Mouse (Mus musculus): ENCODE data around the gene 1700014D04Rik. TPM values are rescaled to one million over a fixed set of nuclear protein-coding genes. Genes with fewer than 3 reads are reported as not detected.
"Not testable (repeated sequence)": the region's sequence is repeated elsewhere in the genome, so short reads cannot be mapped to it uniquely, and the experiment has no call there.

1700014D04Rik gene
- polyA plus RNA-seq, 1 experiment from 2014 or later = 0.14 TPM

DNA sequence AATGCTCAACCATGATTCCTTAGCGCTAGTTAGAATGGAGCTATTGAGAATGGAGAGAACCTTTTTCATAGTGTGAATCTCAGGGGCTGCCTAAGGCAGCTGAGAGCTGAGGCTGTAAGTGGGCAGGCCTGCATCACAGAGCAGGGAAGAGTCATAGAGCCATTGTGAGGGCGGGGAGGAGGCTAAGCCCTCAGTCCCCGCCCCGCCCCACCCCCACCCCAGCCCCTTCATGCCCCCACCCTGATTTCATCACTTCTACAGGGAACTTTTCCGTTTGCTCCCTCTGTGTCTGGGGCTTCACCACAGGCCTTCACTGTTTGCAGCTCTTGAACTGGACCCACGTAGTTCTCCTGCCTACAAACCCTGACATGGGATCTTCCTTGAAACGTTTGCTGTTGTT is 14.9 kb downstream of the 1700014D04Rik start, which contains the start of gene Spata31d1d:
Gene Spata31d1d (minus strand): TSS at position 101 of the 400 bp plus-strand sequence.
- Histone ChIP-seq H3K36me3 (replicated peaks) (no peaks in the 10 kb centered on the region), H3K4me2 (no peak within 1 kb of the TSS), H3K27ac (no peak within 1 kb of the TSS), H3K4me1 (no peaks in the 10 kb centered on the region), H3K9ac (no peak within 1 kb of the TSS), H3K9me3 (no peaks in the 10 kb centered on the region), H3K4me3 (no peak within 1 kb of the TSS), H3K27me3 (replicated peaks) (no peaks in the 10 kb centered on the region)
- 56% methylated on average over 7 of the region's 7 CpGs for WGBS
- ATAC-seq (replicated peaks) = no peak

DNA sequence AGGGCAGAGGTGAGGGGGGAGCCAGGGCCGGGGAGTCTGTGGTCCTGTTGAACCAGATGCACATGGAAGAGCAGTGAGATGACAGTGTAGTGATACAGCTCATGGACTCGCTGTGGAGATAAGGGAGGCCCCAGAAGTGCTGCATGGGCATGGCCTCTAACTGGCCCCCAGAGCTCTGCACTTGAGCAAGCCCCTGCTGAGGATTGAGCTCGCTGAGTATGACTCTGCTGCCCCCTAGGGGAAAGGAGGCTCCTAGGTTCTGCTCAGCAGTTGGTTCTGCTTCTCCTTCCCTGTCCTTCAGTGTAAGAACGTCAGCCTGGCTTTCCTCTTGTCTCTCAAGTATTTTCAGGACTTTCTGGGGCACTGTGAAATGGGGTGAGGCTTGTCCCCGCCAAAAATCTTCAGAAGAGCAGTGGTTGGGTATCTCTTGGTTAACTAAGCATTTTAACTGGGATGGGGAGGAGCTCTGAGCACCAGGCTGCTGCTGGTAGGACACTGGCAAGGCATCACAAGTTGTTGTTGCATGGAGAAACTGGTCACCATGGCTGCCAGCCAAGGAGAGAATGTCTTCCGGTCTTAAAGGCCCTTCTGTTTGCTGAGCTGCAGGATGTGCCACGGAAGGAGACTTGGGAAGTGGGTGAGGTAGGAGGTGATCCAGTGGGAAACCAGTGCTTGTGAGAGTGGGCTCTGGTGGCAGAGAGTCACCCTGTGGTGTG is 18.0 kb downstream of the 1700014D04Rik start:
- no peaks in the 10 kb centered on the region for H3K9me3 ChIP-seq
- ATAC-seq (replicated peaks) = peak; percentile 84
- H3K27me3 ChIP-seq (replicated peaks) = no peaks in the 10 kb centered on the region
- H3K27ac ChIP-seq = no peak overlapping the region
- 0 out of 2 replicates have a peak, but pooled peaks cover 4% of the 10 kb centered on the region for H3K4me1 ChIP-seq
- H3K4me2 ChIP-seq = no peak overlapping the region
- H3K4me3 ChIP-seq = no peak overlapping the region
- 34% methylated on average over 7 of the region's 7 CpGs for WGBS
- no peak overlapping the region for H3K9ac ChIP-seq
- no peaks in the 10 kb centered on the region for H3K36me3 ChIP-seq (replicated peaks)

DNA sequence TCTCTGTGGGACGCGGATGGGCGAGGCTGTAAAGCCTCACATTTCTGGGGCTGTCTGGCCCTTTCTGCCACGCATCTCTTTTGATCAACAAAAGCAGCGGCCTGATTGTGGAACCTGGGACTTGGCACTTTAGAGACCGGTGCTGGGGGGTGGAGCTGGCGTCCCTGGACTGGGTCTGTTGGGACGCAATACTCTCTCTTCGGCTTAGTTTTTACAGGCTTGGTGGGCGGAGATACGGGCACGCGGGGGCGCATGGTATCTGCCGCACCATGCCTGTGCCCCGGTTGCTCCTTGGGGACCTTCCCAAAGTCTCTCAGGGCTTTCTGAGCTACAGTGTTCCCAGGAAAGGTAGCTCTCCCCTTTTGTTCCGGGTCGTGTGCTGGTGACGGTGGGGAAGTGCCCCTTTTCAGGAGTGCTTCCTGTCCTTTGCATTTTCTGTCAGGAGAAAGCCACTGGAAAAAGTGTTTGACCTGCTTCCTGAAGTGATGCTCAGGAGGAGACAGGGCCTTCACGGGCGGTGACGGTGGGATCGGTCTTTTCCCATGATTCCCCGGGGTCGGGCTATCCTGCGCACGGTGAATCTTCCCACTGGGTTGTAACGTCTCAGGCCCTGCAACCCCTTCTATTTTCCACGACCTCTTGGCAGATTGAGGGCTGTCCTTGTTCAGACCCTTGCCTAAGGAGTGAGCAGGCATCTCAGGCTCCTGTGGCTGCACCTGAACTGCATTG is 20.2 kb downstream of the 1700014D04Rik start:
- Histone ChIP-seq H3K9ac (no peak overlapping the region), H3K9me3 (no peaks in the 10 kb centered on the region), H3K4me2 (peak overlapping the region; percentile 39), H3K4me3 (peak overlapping the region; percentile 19; the same call in 1 of the 2 replicates), H3K27me3 (replicated peaks) (no peaks in the 10 kb centered on the region), H3K36me3 (replicated peaks) (no peaks in the 10 kb centered on the region), H3K4me1 (0 out of 2 replicates have a peak, but pooled peaks cover 4% of the 10 kb centered on the region), H3K27ac (no peak overlapping the region)
- no peak for ATAC-seq (replicated peaks)
- 37% methylated on average over 29 of the region's 29 CpGs for WGBS

DNA sequence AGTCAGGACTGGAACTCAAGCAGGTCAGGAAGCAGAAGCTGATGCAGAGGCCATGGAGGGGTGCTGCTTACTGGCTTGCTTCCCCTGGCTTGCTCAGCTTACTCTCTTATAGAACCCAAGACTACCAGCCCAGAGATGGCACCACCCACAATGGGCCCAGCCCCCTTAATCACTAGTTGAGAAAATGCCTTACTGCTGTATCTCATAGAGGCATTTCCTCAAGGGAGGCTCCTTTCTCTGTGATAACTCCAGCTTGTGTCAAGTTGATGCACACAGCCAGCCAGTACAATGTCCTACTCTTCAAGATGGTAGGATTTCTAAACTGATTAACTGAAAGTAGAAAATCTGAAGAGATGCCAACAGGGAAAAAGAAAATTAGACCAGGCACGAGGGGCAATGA is 24.5 kb downstream of the 1700014D04Rik start:
- not testable (repeated sequence) for H3K4me1 ChIP-seq; ATAC-seq (replicated peaks); H3K27ac ChIP-seq; H3K27me3 ChIP-seq (replicated peaks); H3K4me2 ChIP-seq; H3K4me3 ChIP-seq; H3K9ac ChIP-seq; H3K36me3 ChIP-seq (replicated peaks); H3K9me3 ChIP-seq
- WGBS = 78% methylated on average over 1 of the region's 1 CpGs

DNA sequence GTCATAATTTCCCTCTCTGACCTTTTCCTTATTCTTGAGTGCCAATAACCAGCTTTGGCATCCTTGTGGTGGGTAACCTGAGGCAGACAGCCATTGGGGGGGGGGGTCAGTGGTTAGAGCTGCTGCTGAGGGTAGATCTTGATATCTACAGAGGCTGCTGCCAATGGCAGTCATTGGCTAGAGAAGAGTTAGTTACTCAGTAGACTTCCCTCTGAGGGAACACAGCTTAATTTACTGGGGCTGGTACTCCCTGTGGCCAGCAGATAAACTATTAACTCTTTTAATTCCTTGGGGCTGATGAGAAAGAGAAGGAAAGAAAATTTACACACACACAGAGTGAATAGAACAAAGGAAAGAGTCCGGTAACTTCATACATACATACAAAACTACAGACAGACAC is 27.1 kb downstream of the 1700014D04Rik start:
- Histone ChIP-seq H3K36me3 (replicated peaks) (no peaks in the 10 kb centered on the region), H3K4me2 (no peak overlapping the region), H3K9ac (no peak overlapping the region), H3K27me3 (replicated peaks) (no peaks in the 10 kb centered on the region), H3K4me3 (no peak overlapping the region), H3K27ac (no peak overlapping the region), H3K4me1 (no peaks in the 10 kb centered on the region), H3K9me3 (no peaks in the 10 kb centered on the region)
- no peak for ATAC-seq (replicated peaks)
- WGBS = 82% methylated on average over 1 of the region's 1 CpGs

DNA sequence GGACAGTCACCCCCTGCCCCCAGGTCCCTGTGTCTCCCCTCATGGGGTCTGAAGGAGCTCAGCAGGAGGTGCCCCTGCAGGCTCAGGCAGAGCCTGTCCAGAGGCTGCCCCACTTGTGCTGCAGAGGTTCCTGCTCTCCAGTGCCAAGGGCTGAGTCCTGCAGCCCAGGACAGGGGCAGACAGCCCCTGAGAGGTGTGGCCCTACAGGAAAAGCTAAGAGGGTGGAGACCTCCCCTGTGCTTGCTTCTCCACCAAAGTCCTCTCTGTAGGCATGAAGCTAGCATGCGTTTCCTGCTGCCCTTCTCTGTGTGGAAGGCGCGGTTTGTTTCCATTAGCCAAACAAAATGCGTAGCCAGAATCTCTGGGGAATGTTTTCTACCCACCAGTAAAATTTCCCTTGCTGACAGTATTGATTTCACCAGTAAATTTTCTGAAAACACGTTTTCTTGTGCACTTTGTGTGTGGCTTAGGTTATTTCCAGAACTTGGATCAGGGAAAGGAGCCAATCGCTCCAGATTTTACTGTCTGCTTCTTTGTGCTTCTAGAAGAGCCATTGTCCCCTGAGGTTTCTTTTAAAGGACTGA is 27.6 kb downstream of the 1700014D04Rik start:
- not testable (repeated sequence) for H3K27me3 ChIP-seq (replicated peaks); H3K4me2 ChIP-seq; H3K9ac ChIP-seq; H3K9me3 ChIP-seq; H3K36me3 ChIP-seq (replicated peaks); ATAC-seq (replicated peaks); H3K27ac ChIP-seq; H3K4me3 ChIP-seq; H3K4me1 ChIP-seq
- WGBS = 47% methylated on average over 6 of the region's 6 CpGs

DNA sequence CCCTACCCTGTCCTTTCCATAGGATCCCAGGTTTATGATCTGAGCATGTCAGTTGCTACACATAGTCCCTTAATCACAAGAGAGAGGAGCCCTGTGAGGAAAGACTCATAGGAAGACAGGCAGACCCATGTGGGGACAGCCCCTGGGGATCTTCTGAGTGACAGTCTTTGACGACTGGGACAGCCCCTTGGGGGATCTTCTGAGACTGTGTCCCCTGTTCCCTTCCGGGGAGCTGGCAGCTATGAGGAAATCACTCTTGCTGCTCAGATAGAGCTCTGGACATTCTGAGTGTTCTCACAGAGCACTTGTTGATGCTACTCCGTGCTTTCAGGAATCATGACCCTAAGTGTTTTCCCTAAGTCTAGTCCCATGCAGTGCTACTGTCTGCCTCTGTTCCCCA is 32.8 kb downstream of the 1700014D04Rik start:
- no peak overlapping the region for H3K4me2 ChIP-seq
- WGBS = 49% methylated on average over 3 of the region's 3 CpGs
- ATAC-seq (replicated peaks) = no peak

DNA sequence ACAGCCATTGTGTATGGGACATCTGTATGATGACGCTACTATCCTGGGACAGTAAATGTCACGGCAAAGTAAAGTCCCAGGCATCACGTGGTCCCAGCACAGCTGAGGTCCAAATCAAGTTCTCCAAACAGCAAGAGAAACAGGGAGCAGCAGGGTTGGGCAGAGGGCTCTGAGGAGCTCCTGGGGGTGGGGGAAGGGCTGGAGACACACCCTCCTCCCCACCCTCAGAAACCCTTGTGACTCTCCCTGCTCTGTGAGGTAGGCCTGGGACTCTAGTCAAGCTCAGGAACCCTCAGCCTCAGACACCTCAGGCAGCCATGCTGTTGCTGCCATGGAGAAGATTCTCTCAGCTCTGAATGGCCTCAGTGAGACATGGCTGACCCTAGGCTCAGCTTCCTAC is 34.6 kb downstream of the 1700014D04Rik start, which contains the start of gene Spata31d1b:
Gene Spata31d1b (plus strand): TSS at position 301 of the 400 bp plus-strand sequence.
- not testable (repeated sequence) for ATAC-seq (replicated peaks); H3K4me1 ChIP-seq; H3K36me3 ChIP-seq (replicated peaks); H3K4me3 ChIP-seq; H3K9ac ChIP-seq; H3K9me3 ChIP-seq; H3K27me3 ChIP-seq (replicated peaks); H3K4me2 ChIP-seq; H3K27ac ChIP-seq
- 77% methylated on average over 3 of the region's 3 CpGs for WGBS

More for the DNA sequence above, 32.8 kb downstream of the 1700014D04Rik start:
- Histone ChIP-seq H3K36me3 (replicated peaks) (no peaks in the 10 kb centered on the region), H3K27me3 (replicated peaks) (no peaks in the 10 kb centered on the region), H3K9ac (no peak overlapping the region), H3K4me1 (no peaks in the 10 kb centered on the region), H3K4me3 (no peak overlapping the region), H3K27ac (no peak overlapping the region), H3K9me3 (no peaks in the 10 kb centered on the region)

DNA sequence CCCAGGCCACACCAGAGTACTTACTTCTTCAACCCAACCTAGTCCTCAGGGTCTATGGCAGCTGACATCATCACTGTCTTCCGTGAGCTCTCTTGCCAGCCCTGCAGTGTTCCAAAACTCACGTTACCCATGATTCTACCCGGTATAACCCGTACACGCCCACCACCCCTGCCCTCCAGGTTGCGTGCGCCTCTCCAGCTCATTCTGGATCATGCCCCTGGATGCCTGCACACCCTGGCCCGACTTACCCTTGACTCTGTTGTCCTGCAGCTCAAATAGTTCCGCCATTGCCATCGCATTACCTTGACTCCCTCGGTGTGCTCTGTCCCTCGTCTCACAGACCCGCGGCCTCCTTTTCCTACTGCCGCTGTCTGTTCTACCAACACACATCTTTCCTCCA is 36.3 kb downstream of the 1700014D04Rik start, which contains the start of gene Spata31d1a:
Gene Spata31d1a (minus strand): TSS at position 101 of the 400 bp plus-strand sequence.
- H3K9me3 ChIP-seq = no peaks in the 10 kb centered on the region
- WGBS = 90% methylated on average over 15 of the region's 15 CpGs
- no peaks in the 10 kb centered on the region for H3K4me1 ChIP-seq
- no peaks in the 10 kb centered on the region for H3K36me3 ChIP-seq (replicated peaks)
- no peak within 1 kb of the TSS for H3K9ac ChIP-seq
- no peaks in the 10 kb centered on the region for H3K27me3 ChIP-seq (replicated peaks)
- no peak within 1 kb of the TSS for H3K27ac ChIP-seq
- no peak within 1 kb of the TSS for H3K4me3 ChIP-seq
- ATAC-seq (replicated peaks) = no peak
- no peak within 1 kb of the TSS for H3K4me2 ChIP-seq

DNA sequence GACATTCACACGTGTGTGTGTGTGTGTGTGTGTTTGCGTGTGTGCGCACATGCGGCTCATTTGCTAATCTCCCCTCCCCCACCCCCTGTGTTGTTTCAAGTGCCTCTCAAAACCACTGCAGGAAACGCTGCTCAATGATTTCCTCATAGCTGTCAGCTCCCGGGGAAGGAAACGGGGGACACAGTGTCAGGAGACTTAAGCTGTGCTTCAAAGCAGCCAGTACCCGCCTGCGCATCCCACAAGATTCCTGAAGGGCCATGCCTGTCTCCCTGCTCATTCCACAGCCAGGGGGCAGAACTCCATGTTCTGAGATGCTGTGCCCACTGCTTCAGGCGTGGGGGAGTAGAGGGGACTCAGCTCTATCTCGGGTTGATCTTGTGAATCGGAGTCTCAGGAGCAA is 42.0 kb downstream of the 1700014D04Rik start:
- Histone ChIP-seq H3K9me3 (no peaks in the 10 kb centered on the region), H3K4me1 (peaks cover 4% of the 10 kb centered on the region; the same call in 1 of the 2 replicates), H3K27ac (no peak overlapping the region), H3K4me2 (no peak overlapping the region), H3K9ac (no peak overlapping the region), H3K36me3 (replicated peaks) (no peaks in the 10 kb centered on the region), H3K27me3 (replicated peaks) (no peaks in the 10 kb centered on the region), H3K4me3 (no peak overlapping the region)
- WGBS = 43% methylated on average over 12 of the region's 12 CpGs
- no peak; the same call in 1 of the 2 replicates for ATAC-seq (replicated peaks)

DNA sequence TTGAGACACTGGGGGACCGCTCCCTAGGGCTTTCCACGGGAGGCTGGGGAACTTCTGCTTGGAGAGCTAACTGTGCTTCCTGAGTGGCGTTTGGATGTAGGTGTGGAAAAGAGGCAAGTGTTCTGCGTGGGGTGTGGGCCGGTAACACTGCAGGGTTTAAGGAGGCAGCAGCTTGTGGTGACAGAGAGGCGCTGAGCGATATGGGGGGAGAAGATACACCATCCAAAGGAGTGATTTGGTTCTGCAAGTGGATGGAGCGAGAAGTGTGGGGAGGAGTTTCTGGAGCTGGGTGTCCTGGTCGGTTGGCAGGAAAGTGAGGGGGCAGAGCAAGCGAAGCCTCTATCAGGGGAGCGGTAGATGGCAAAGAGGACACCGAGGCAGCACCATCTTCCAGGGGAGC is 43.0 kb downstream of the 1700014D04Rik start:
- 89% methylated on average over 12 of the region's 12 CpGs for WGBS
- no peak overlapping the region for H3K4me3 ChIP-seq
- no peaks in the 10 kb centered on the region for H3K9me3 ChIP-seq
- H3K36me3 ChIP-seq (replicated peaks) = no peaks in the 10 kb centered on the region
- no peaks in the 10 kb centered on the region for H3K27me3 ChIP-seq (replicated peaks)
- no peak for ATAC-seq (replicated peaks)
- no peak overlapping the region for H3K4me2 ChIP-seq
- H3K27ac ChIP-seq = no peak overlapping the region
- no peak overlapping the region for H3K9ac ChIP-seq
- H3K4me1 ChIP-seq = peaks cover 4% of the 10 kb centered on the region; the same call in 1 of the 2 replicates

DNA sequence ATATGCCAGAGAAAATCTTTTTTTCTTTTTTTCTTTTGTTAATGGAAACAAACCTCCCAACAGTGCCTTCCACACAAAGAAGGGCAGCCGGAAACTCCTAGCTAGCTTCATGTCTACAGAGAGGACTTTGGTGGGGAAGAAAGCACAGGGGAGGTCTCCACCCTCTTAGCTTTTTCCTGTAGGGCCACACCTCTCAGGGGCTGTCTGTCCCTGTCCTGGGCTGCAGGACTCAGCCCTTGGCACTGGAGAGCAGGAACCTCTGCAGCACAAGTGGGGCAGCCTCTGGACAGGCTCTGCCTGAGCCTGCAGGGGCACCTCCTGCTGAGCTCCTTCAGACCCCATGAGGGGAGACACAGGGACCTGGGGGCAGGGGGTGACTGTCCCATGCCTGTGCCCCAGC is 46.4 kb downstream of the 1700014D04Rik start:
- not testable (repeated sequence) for H3K9me3 ChIP-seq; H3K4me1 ChIP-seq; H3K36me3 ChIP-seq (replicated peaks); ATAC-seq (replicated peaks); H3K4me2 ChIP-seq; H3K9ac ChIP-seq; H3K27ac ChIP-seq; H3K27me3 ChIP-seq (replicated peaks); H3K4me3 ChIP-seq
- WGBS = 52% methylated on average over 1 of the region's 1 CpGs

Measured in midbrain, embryonic 15.5 days (tissue).